Comparison of ENCODE assay signal across 13 mouse cellular contexts in the genomic region with DNA sequence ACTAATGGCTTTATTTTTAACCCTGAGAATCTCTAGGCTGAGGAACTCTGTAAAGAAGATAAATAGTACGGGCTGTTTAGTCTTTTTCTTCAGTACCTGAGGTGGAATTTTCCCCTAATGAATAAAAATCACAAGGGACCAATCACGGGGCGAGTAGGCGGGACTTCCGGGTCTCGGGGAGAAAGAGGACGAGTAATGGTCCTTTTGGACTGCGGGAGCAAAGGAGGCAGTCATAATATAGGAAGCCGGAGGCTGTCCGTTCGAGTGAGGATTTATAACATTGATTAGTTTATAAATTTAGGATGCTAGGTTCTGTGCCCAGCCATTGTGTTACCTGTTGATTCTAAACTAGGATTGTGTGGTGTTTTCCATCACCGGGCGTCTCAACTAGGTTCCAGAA.
DNase-seq lines count a peak whose midpoint lies in the region; ATAC-seq and TF ChIP-seq lines count a peak whose summit lies in the region.
"Had no signal": no experiment of that assay in that cellular context is flagged by ENCODE, and none has a peak within 500 bp of the region (broad histone marks: within the 10 kb centered on the region; RNA-seq: fewer than 3 reads in every experiment).

No protein-coding gene starts in this region.

- peak; percentile 15 for DNase-seq in embryo, embryonic 10.5 days (ENCODE audit: low spot score)
- DNase-seq in embryo, embryonic 10 days (ENCODE audit: low spot score): no peak
- peak; percentile 30 for DNase-seq in kidney, postnatal 14 days
- no peak for DNase-seq in kidney, postnatal 10 days
- DNase-seq in testis, postnatal 14 days (ENCODE audit: low spot score): no peak
- DNase-seq in cerebellum, adult 2 months: no peak
- DNase-seq: cerebellum, adult 11 months; embryo, embryonic 11 days had no signal

- 69% methylated on average over 13 of the region's 13 CpGs for WGBS in neural tube, embryonic 15.5 days
- 73% methylated on average over 13 of the region's 13 CpGs for WGBS in cerebellum, adult 2 months

- no peak overlapping the region for H3K9ac ChIP-seq in neural tube, embryonic 15.5 days (replicated peaks)
- H3K9ac ChIP-seq: heart, embryonic 13.5 days; liver, embryonic 15.5 days had no signal

- ATAC-seq in neural tube, embryonic 15.5 days (ENCODE audit: low FRiP score): no peak
- ATAC-seq: hindbrain, postnatal 0 days had no signal

- H3K27me3 ChIP-seq in testis, adult 2 months (ENCODE audit: control insufficient read depth, insufficient read depth, low read length): no peaks in the 10 kb centered on the region
- no peaks in the 10 kb centered on the region for H3K27me3 ChIP-seq in neural tube, embryonic 15.5 days (replicated peaks)
- no peaks in the 10 kb centered on the region for H3K27me3 ChIP-seq in cerebellum, adult 2 months (ENCODE audit: control insufficient read depth, insufficient read depth, low read length)
- H3K27me3 ChIP-seq: heart, embryonic 13.5 days; liver, embryonic 15.5 days had no signal

- TF ChIP-seq CTCF in testis, adult 2 months (IDR thresholded peaks at IDR 0.05; ENCODE audit: control insufficient read depth, insufficient read depth, insufficient replicate concordance, low read depth, low read length): no peak
- no peak for TF ChIP-seq CTCF in cerebellum, adult 2 months (IDR thresholded peaks at IDR 0.05; ENCODE audit: borderline replicate concordance, insufficient read depth, low read depth, low read length)

- H3K9me3 ChIP-seq in neural tube, embryonic 15.5 days (replicated peaks): no peaks in the 10 kb centered on the region
- H3K9me3 ChIP-seq: heart, embryonic 13.5 days; liver, embryonic 15.5 days had no signal

- peaks cover 2% of the 10 kb centered on the region for H3K4me1 ChIP-seq in testis, adult 2 months (ENCODE audit: control insufficient read depth, insufficient read depth, low read length)
- no peaks in the 10 kb centered on the region for H3K4me1 ChIP-seq in neural tube, embryonic 15.5 days
- no peaks in the 10 kb centered on the region for H3K4me1 ChIP-seq in cerebellum, adult 2 months (ENCODE audit: control insufficient read depth, insufficient read depth, low read length)
- H3K4me1 ChIP-seq: liver, embryonic 15.5 days had no signal

- no peak for TF ChIP-seq POLR2A in testis, adult 2 months (IDR thresholded peaks at IDR 0.05; ENCODE audit: control insufficient read depth, low read depth, low read length)
- no peak for TF ChIP-seq POLR2A in cerebellum, adult 2 months (IDR thresholded peaks at IDR 0.05; ENCODE audit: borderline replicate concordance, insufficient read depth, low read length)

- no peaks in the 10 kb centered on the region for H3K36me3 ChIP-seq in testis, adult 2 months (ENCODE audit: control insufficient read depth, insufficient read depth, low read length)
- H3K36me3 ChIP-seq in neural tube, embryonic 15.5 days: no peaks in the 10 kb centered on the region
- H3K36me3 ChIP-seq: liver, embryonic 15.5 days had no signal

- peak overlapping the region; percentile 17; the same call in 1 of the 2 replicates for H3K4me2 ChIP-seq in neural tube, embryonic 15.5 days
- H3K4me2 ChIP-seq: heart, embryonic 13.5 days; liver, embryonic 15.5 days had no signal

- H3K4me3 ChIP-seq in testis, adult 2 months (ENCODE audit: control insufficient read depth, low read depth, low read length): peak overlapping the region; percentile 55
- 0 out of 2 replicates have a peak overlapping the region, but pooled peaks have one; percentile 10 for H3K4me3 ChIP-seq in neural tube, embryonic 15.5 days (replicated peaks)
- no peak overlapping the region for H3K4me3 ChIP-seq in cerebellum, adult 2 months (replicated peaks; ENCODE audit: insufficient read depth, low read depth, low read length)
- H3K4me3 ChIP-seq: heart, embryonic 13.5 days; liver, embryonic 15.5 days had no signal

- H3K27ac ChIP-seq in testis, adult 2 months (ENCODE audit: control insufficient read depth, insufficient read depth, low read depth, low read length): no peak overlapping the region
- H3K27ac ChIP-seq in neural tube, embryonic 15.5 days (replicated peaks): no peak overlapping the region
- H3K27ac ChIP-seq in cerebellum, adult 2 months (ENCODE audit: insufficient read depth, low read length): no peak overlapping the region
- H3K27ac ChIP-seq: heart, embryonic 13.5 days; hindbrain, postnatal 0 days; liver, embryonic 15.5 days had no signal

Comparison
In these comparisons a context has a peak if more than half of its experiments do, and no peak if none do; other contexts are left out.
1. DNase-seq: peak in embryo, embryonic 10.5 days (single experiment) and kidney, postnatal 14 days (single experiment); none in embryo, embryonic 10 days (single experiment), kidney, postnatal 10 days (single experiment), testis, postnatal 14 days (single experiment) and cerebellum, adult 2 months (0 of 2).